Mouse (Mus musculus) testis, adult 2 months (tissue): ENCODE results near the gene Tmprss2.

ENCODE experiments used
- CTCF ChIP-seq: fragments of 200-500 bp; IDR thresholded peaks from 2 replicates; pipeline ENCODE4 v1.5.1; 2012; ENCODE audit warnings: low read depth, mild to moderate bottlenecking, inconsistent platforms, low read length, moderate library complexity; ENCODE audit not compliant: control insufficient read depth, insufficient read depth, insufficient replicate concordance
- POLR2A ChIP-seq: fragments of 200-500 bp; IDR thresholded peaks from 2 replicates; pipeline ENCODE4 v1.6.1; 2012; ENCODE audit warnings: low read depth, mild to moderate bottlenecking, inconsistent platforms, low read length, moderate library complexity; ENCODE audit not compliant: control insufficient read depth

- TF ChIP-seq CTCF (no peak), POLR2A (no peak)
Observed at GRCm38 (mm10) chr16:97591512-97591911, 19.5 kb downstream of the Tmprss2 start.
